Mouse (Mus musculus): ENCODE measurements around the gene Ankmy2. TPM values are rescaled to one million over a fixed set of nuclear protein-coding genes. Genes with fewer than 3 reads are reported as not detected.
"Not testable (repeated sequence)": the region's sequence is repeated elsewhere in the genome, so short reads cannot be mapped to it uniquely, and the experiment has no call there.

The Ankmy2 gene
- polyA plus RNA-seq, 1 experiment = 15.3 TPM

GRCm38 (mm10) chr12:36164126-36164791 lies 7.3 kb downstream of the Ankmy2 start:
- TF ChIP-seq CTCF (IDR thresholded peaks at IDR 0.05; ENCODE audit: control insufficient read depth, insufficient read depth, low read length) = no peak
- TF ChIP-seq POLR2A (IDR thresholded peaks at IDR 0.05; ENCODE audit: borderline replicate concordance, control insufficient read depth, low read depth, low read length) = no peak
- Histone ChIP-seq H3K27ac (ENCODE audit: control insufficient read depth, insufficient read depth, low read depth, low read length, poor library complexity) (no peak overlapping the region), H3K4me1 (ENCODE audit: control insufficient read depth, insufficient read depth, low read length) (no peaks in the 10 kb centered on the region), H3K4me3 (replicated peaks; ENCODE audit: control insufficient read depth, low read depth, low read length) (no peak overlapping the region)
- 62% methylated on average over 7 of the region's 7 CpGs for WGBS

- TF ChIP-seq CTCF (IDR thresholded peaks at IDR 0.05; ENCODE audit: control insufficient read depth, insufficient read depth, low read length) (no peak), POLR2A (IDR thresholded peaks at IDR 0.05; ENCODE audit: borderline replicate concordance, control insufficient read depth, low read depth, low read length) (no peak)
- no peak overlapping the region for H3K4me3 ChIP-seq (replicated peaks; ENCODE audit: control insufficient read depth, low read depth, low read length)
- no peaks in the 10 kb centered on the region for H3K4me1 ChIP-seq (ENCODE audit: control insufficient read depth, insufficient read depth, low read length)
- no peak overlapping the region for H3K27ac ChIP-seq (ENCODE audit: control insufficient read depth, insufficient read depth, low read depth, low read length, poor library complexity)
- 95% methylated on average over 1 of the region's 1 CpGs for WGBS
Measured at GRCm38 (mm10) chr12:36165299-36165698, 8.4 kb downstream of the Ankmy2 start.

- TF ChIP-seq CTCF (IDR thresholded peaks at IDR 0.05; ENCODE audit: control insufficient read depth, insufficient read depth, low read length) (no peak), POLR2A (IDR thresholded peaks at IDR 0.05; ENCODE audit: borderline replicate concordance, control insufficient read depth, low read depth, low read length) (no peak)
- 84% methylated on average over 5 of the region's 5 CpGs for WGBS
- H3K27ac ChIP-seq (ENCODE audit: control insufficient read depth, insufficient read depth, low read depth, low read length, poor library complexity) = no peak overlapping the region
- H3K4me1 ChIP-seq (ENCODE audit: control insufficient read depth, insufficient read depth, low read length) = no peaks in the 10 kb centered on the region
- no peak overlapping the region for H3K4me3 ChIP-seq (replicated peaks; ENCODE audit: control insufficient read depth, low read depth, low read length)
Measured at GRCm38 (mm10) chr12:36177227-36177626, 20.3 kb downstream of the Ankmy2 start.

- no peaks in the 10 kb centered on the region for H3K4me1 ChIP-seq (ENCODE audit: control insufficient read depth, insufficient read depth, low read length)
- no peak overlapping the region for H3K4me3 ChIP-seq (replicated peaks; ENCODE audit: control insufficient read depth, low read depth, low read length)
- TF ChIP-seq POLR2A (IDR thresholded peaks at IDR 0.05; ENCODE audit: borderline replicate concordance, control insufficient read depth, low read depth, low read length) (no peak), CTCF (IDR thresholded peaks at IDR 0.05; ENCODE audit: control insufficient read depth, insufficient read depth, low read length) (no peak)
- H3K27ac ChIP-seq (ENCODE audit: control insufficient read depth, insufficient read depth, low read depth, low read length, poor library complexity) = no peak overlapping the region
- 78% methylated on average over 6 of the region's 6 CpGs for WGBS
Measured at GRCm38 (mm10) chr12:36182570-36182969, 25.7 kb downstream of the Ankmy2 start.

- WGBS = 64% methylated on average over 6 of the region's 6 CpGs
- no peaks in the 10 kb centered on the region for H3K4me1 ChIP-seq (ENCODE audit: control insufficient read depth, insufficient read depth, low read length)
- TF ChIP-seq POLR2A (IDR thresholded peaks at IDR 0.05; ENCODE audit: borderline replicate concordance, control insufficient read depth, low read depth, low read length) (no peak), CTCF (IDR thresholded peaks at IDR 0.05; ENCODE audit: control insufficient read depth, insufficient read depth, low read length) (no peak)
- H3K4me3 ChIP-seq (replicated peaks; ENCODE audit: control insufficient read depth, low read depth, low read length) = no peak overlapping the region
- no peak overlapping the region for H3K27ac ChIP-seq (ENCODE audit: control insufficient read depth, insufficient read depth, low read depth, low read length, poor library complexity)
Measured at GRCm38 (mm10) chr12:36187081-36187480, 30.2 kb downstream of the Ankmy2 start.

GRCm38 (mm10) chr12:36189610-36190009 lies 32.7 kb downstream of the Ankmy2 start:
- H3K27ac ChIP-seq (ENCODE audit: control insufficient read depth, insufficient read depth, low read depth, low read length, poor library complexity) = no peak overlapping the region
- H3K4me3 ChIP-seq (replicated peaks; ENCODE audit: control insufficient read depth, low read depth, low read length) = no peak overlapping the region
- H3K4me1 ChIP-seq (ENCODE audit: control insufficient read depth, insufficient read depth, low read length) = no peaks in the 10 kb centered on the region
- TF ChIP-seq POLR2A (IDR thresholded peaks at IDR 0.05; ENCODE audit: borderline replicate concordance, control insufficient read depth, low read depth, low read length) = no peak
- TF ChIP-seq CTCF (IDR thresholded peaks at IDR 0.05; ENCODE audit: control insufficient read depth, insufficient read depth, low read length) = no peak
- 88% methylated on average over 3 of the region's 3 CpGs for WGBS

GRCm38 (mm10) chr12:36190343-36190742 lies 33.4 kb downstream of the Ankmy2 start:
- WGBS = 16% methylated on average over 5 of the region's 5 CpGs
- TF ChIP-seq POLR2A (IDR thresholded peaks at IDR 0.05; ENCODE audit: borderline replicate concordance, control insufficient read depth, low read depth, low read length) (no peak), CTCF (IDR thresholded peaks at IDR 0.05; ENCODE audit: control insufficient read depth, insufficient read depth, low read length) (no peak)
- H3K4me3 ChIP-seq (replicated peaks; ENCODE audit: control insufficient read depth, low read depth, low read length) = no peak overlapping the region
- no peak overlapping the region for H3K27ac ChIP-seq (ENCODE audit: control insufficient read depth, insufficient read depth, low read depth, low read length, poor library complexity)
- no peaks in the 10 kb centered on the region for H3K4me1 ChIP-seq (ENCODE audit: control insufficient read depth, insufficient read depth, low read length)

GRCm38 (mm10) chr12:36194976-36195375 lies 38.1 kb downstream of the Ankmy2 start:
- TF ChIP-seq POLR2A (IDR thresholded peaks at IDR 0.05; ENCODE audit: borderline replicate concordance, control insufficient read depth, low read depth, low read length) (no peak), CTCF (IDR thresholded peaks at IDR 0.05; ENCODE audit: control insufficient read depth, insufficient read depth, low read length) (no peak)
- Histone ChIP-seq H3K27ac (ENCODE audit: control insufficient read depth, insufficient read depth, low read depth, low read length, poor library complexity) (no peak overlapping the region), H3K4me1 (ENCODE audit: control insufficient read depth, insufficient read depth, low read length) (no peaks in the 10 kb centered on the region), H3K4me3 (replicated peaks; ENCODE audit: control insufficient read depth, low read depth, low read length) (no peak overlapping the region)
- 92% methylated on average over 7 of the region's 7 CpGs for WGBS

GRCm38 (mm10) chr12:36205579-36206119 lies 48.7 kb downstream of the Ankmy2 start:
- WGBS = 31% methylated on average over 5 of the region's 5 CpGs
- not testable (repeated sequence) for H3K4me3 ChIP-seq (replicated peaks; ENCODE audit: control insufficient read depth, low read depth, low read length); H3K4me1 ChIP-seq (ENCODE audit: control insufficient read depth, insufficient read depth, low read length); H3K27ac ChIP-seq (ENCODE audit: control insufficient read depth, insufficient read depth, low read depth, low read length, poor library complexity)

Measured in bone marrow, adult 2 months (tissue).